Mouse (Mus musculus) neural tube, embryonic 13.5 days (tissue): ENCODE results near the gene Dnajc4. TPM values are rescaled to one million over a fixed set of nuclear protein-coding genes. Genes with fewer than 3 reads are reported as not detected.

Experiments used
- ATAC-seq: fragments of 200-750 bp; cut with Nextera tagmentation; 2 replicates; pipeline ENCODE4 v1.8.0; 2017; ENCODE audit warnings: low read depth, mild to moderate bottlenecking, moderate TSS enrichment, moderate library complexity
- H3K27ac ChIP-seq: fragments of 300-500 bp; sonication (generic); replicated peaks from 2 replicates; pipeline ENCODE4 v1.5.1; 2015; ENCODE audit warnings: moderate library complexity, mild to moderate bottlenecking, inconsistent platforms
- H3K27me3 ChIP-seq: fragments of 300-500 bp; sonication (generic); 2 replicates; pipeline ENCODE4 v1.6.1; 2015; ENCODE audit warnings: mild to moderate bottlenecking, inconsistent platforms
- H3K36me3 ChIP-seq: fragments of 300-500 bp; sonication (generic); 2 replicates; pipeline ENCODE4 v1.6.1; 2015; ENCODE audit warnings: mild to moderate bottlenecking, inconsistent platforms
- H3K4me1 ChIP-seq: fragments of 300-500 bp; sonication (generic); replicated peaks from 2 replicates; pipeline ENCODE4 v1.6.1; 2015; ENCODE audit warnings: inconsistent platforms
- H3K4me2 ChIP-seq: fragments of 300-500 bp; sonication (generic); 2 replicates; pipeline ENCODE4 v1.6.1; 2015; ENCODE audit warnings: inconsistent platforms, mild to moderate bottlenecking, moderate library complexity
- H3K4me3 ChIP-seq: fragments of 300-500 bp; sonication (generic); 2 replicates; pipeline ENCODE4 v1.5.1; 2015; ENCODE audit warnings: mild to moderate bottlenecking, inconsistent platforms
- H3K9ac ChIP-seq: fragments of 300-500 bp; sonication (generic); 2 replicates; pipeline ENCODE4 v1.6.1; 2015; ENCODE audit warnings: moderate library complexity, mild to moderate bottlenecking, inconsistent platforms
- H3K9me3 ChIP-seq: fragments of 300-500 bp; sonication (generic); 2 replicates; pipeline ENCODE4 v1.6.1; 2016; ENCODE audit warnings: inconsistent platforms
- WGBS: fragments of 180-500 bp; shearing (Covaris S2); methylation state at CpG from one replicate; pipeline ENCODE4 v1.1.7; 2015; 5-methylcytosine and 5-hydroxymethylcytosine counted together
- polyA plus RNA-seq: library from polyadenylated mRNA; unstranded; fragments of >200 nt; fragmentation: Nextera tagmentation; extraction: Ambion mirVana; gene quantifications from 2 replicates; pipeline ENCODE4 v1.2.1, GENCODE M21; 2015

Dnajc4 gene
- polyA plus RNA-seq, result 21.5 and 23.0 TPM in 2 replicates

DNA sequence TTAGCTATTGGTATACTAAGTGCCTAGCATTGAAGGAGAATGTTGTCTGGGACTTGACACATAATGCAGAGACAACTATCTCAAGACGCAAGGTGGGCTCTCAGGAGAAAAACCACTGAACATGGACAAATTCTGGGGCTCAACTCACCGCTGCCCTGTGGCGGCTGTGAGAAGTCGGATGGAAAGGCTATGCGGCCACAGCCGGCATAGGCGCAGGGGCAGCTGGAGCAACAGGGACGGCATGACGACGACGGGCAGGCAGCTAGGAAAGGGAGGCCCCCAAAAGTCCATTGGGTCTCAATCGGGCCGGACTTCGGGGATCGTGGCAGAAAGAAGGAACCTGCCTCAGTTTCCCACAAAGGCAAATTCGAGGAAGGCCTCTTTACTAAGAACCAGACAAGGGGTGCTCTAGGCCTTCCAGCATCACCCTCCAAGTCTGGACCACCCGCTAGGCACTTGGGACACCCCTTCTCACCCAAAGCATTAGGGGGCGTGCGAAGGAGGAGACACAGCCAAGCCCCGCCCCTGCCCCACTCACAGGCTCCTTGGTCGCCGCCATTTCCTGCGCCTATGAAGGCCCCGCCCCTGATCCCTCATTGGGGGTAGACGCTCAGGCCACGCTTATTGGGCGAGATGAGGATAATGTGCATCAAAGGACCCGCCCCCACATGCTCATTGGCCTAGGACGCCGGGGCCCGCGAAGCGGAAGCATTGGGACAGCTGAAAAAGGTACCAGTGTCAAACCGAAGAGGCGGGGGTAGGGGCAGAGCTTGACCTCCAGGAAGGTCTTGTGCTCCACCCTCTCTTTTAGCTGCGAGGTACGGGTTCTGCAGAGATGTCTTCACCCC lies at the start of gene Dnajc4:
Gene Dnajc4 (minus strand): TSS at position 562 of the 848 bp plus-strand sequence.
- peak within 1 kb of the TSS; percentile 56 for H3K4me3 ChIP-seq
- H3K27me3 ChIP-seq, result no peaks in the 10 kb centered on the region
- H3K9me3 ChIP-seq, result no peaks in the 10 kb centered on the region
- H3K4me1 ChIP-seq, result peaks cover 57% of the 10 kb centered on the region
- 2% methylated on average over 37 of the region's 37 CpGs for WGBS
- peak within 1 kb of the TSS; percentile 95 for H3K4me2 ChIP-seq
- H3K36me3 ChIP-seq, result no peaks in the 10 kb centered on the region
- peak within 1 kb of the TSS; percentile 54 for H3K27ac ChIP-seq
- H3K9ac ChIP-seq, result peak within 1 kb of the TSS; percentile 78
- peak; percentile 94 for ATAC-seq

- 97% methylated on average over 2 of the region's 2 CpGs for WGBS
- no peaks in the 10 kb centered on the region for H3K9me3 ChIP-seq
- 0 out of 2 replicates have a peak overlapping the region, but pooled peaks have one; percentile 95 for H3K27ac ChIP-seq
- no peak overlapping the region for H3K4me3 ChIP-seq
- no peak overlapping the region for H3K9ac ChIP-seq
- H3K4me1 ChIP-seq, result peaks cover 36% of the 10 kb centered on the region
- no peaks in the 10 kb centered on the region for H3K27me3 ChIP-seq
- peak overlapping the region; percentile 75 for H3K4me2 ChIP-seq
- no peaks in the 10 kb centered on the region for H3K36me3 ChIP-seq
- no peak for ATAC-seq
These were observed 48.8 kb upstream of the Dnajc4 start for GRCm38 (mm10) chr19:7041171-7041570.

- 29% methylated on average over 13 of the region's 13 CpGs for WGBS
- Histone ChIP-seq H3K9ac (peak overlapping the region; percentile 82), H3K4me1 (peaks cover 36% of the 10 kb centered on the region), H3K9me3 (no peaks in the 10 kb centered on the region), H3K4me3 (peak overlapping the region; percentile 47), H3K27ac (peak overlapping the region; percentile 95), H3K4me2 (peak overlapping the region; percentile 75), H3K27me3 (no peaks in the 10 kb centered on the region), H3K36me3 (0 out of 2 replicates have a peak, but pooled peaks cover 1% of the 10 kb centered on the region)
- ATAC-seq, result peak; percentile 2
These were observed 48.3 kb upstream of the Dnajc4 start for GRCm38 (mm10) chr19:7040637-7041130.

DNA sequence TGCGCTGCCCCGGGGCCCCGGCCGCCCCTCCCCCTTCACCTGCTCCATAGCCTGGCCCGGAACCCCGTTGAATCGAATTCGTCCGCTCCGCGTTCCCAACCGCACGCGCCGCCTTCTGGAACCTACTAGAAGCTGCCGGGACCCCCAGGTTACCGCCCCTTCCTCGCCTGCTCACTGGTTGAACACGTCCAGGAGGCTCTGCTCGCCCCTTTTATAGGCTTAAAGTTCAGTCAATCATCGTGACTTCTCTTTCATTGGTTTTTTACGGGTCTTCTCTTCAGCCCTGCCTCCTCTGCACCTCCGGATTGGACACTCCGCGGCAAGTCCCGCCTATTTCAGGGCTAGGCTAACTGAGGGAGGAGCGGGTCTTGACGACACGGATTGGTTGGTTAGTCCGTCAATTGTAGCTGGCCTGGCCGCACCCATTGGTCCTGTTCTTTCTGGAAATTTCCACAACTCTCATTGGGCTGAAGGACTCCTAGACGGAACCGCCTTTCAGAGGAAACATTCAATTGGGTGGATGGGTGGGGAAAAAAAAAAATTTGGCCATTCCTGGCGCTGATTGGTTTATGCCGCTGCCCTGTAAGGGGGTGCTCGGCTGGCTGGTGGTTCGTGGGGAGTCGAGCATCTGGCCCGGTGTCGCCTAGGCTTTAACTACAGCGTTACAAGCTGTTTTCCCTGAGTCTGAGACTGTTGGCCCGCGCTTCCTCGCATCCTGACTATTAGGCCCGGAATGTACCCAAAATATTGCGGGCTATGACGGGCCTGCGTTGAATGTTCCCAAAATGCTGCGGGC lies 47.7 kb upstream of the Dnajc4 start, which contains the start of gene Stip1:
Gene Stip1 (minus strand): TSS at position 127 of the 796 bp plus-strand sequence.
- peak within 1 kb of the TSS; percentile 95 for H3K9ac ChIP-seq
- H3K27me3 ChIP-seq, result no peaks in the 10 kb centered on the region
- H3K9me3 ChIP-seq, result no peaks in the 10 kb centered on the region
- H3K36me3 ChIP-seq, result peaks cover 8% of the 10 kb centered on the region
- peak within 1 kb of the TSS; percentile 79 for H3K4me3 ChIP-seq
- peak within 1 kb of the TSS; percentile 77 for H3K4me2 ChIP-seq
- H3K27ac ChIP-seq, result peak within 1 kb of the TSS; percentile 95
- under 1% methylated on average over 49 of the region's 49 CpGs for WGBS
- peaks cover 36% of the 10 kb centered on the region for H3K4me1 ChIP-seq
- ATAC-seq, result peak; percentile 99

DNA sequence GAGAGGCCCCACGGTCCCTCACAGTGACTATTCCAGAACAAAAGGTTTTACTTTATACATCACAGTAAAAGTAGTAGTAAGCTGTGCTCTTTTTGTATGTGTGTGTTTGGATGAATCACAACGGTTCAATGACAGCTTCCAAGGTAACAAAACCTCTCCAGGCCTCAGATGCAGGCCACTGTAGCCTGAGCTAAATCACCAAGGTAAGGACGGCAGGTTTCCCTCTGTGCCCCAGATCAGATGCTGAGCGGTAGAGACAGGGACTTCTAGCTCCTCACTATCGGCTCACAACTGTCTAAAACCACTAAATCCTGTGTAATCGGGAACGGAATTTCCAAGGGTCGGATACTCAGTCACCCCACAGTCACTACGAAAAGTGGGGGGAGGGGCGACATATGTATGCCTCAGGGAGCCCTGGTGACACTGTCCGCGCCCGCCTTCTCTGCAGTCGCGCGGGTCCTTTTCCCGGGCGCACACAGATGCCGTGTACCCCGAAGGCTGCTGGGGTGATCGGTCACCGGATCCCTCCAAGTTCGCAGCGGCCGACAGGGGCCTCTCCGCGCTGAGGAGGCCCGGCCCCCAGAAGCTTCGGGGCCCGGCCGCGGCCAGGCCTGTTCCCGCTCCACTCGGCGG lies 46.8 kb upstream of the Dnajc4 start:
- Histone ChIP-seq H3K4me2 (peak overlapping the region; percentile 77), H3K4me1 (peaks cover 36% of the 10 kb centered on the region), H3K4me3 (peak overlapping the region; percentile 79), H3K27ac (peak overlapping the region; percentile 93), H3K36me3 (peaks cover 15% of the 10 kb centered on the region), H3K27me3 (no peaks in the 10 kb centered on the region), H3K9me3 (no peaks in the 10 kb centered on the region), H3K9ac (peak overlapping the region; percentile 95)
- 2% methylated on average over 35 of the region's 35 CpGs for WGBS
- peak; percentile 30 for ATAC-seq

DNA sequence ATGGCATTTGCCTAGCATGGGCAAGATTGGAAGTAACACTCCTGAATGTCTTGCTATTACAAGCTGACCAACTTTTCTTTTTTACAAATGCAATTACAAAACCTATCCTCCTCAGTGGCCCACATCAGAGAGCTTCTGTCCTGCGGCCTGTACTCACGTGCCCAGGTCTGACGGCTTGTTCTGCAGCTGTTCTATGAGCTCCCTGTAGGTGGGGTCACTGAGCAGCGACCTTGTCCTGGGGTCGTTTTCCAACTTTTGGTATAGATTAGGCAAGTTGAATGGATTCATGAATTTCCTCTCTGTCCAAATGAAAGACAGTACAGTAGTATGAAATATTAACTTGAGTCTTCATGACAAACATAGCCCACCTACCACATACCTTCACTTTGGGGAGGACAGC lies 41.6 kb upstream of the Dnajc4 start:
- H3K36me3 ChIP-seq, result peaks cover 65% of the 10 kb centered on the region
- no peaks in the 10 kb centered on the region for H3K9me3 ChIP-seq
- no peak for ATAC-seq
- H3K9ac ChIP-seq, result no peak overlapping the region
- H3K4me3 ChIP-seq, result no peak overlapping the region
- no peak overlapping the region for H3K4me2 ChIP-seq
- no peaks in the 10 kb centered on the region for H3K27me3 ChIP-seq
- no peak overlapping the region for H3K27ac ChIP-seq
- H3K4me1 ChIP-seq, result peaks cover 28% of the 10 kb centered on the region
- WGBS, result 93% methylated on average over 5 of the region's 5 CpGs

- Histone ChIP-seq H3K36me3 (peaks cover 97% of the 10 kb centered on the region), H3K27ac (no peak overlapping the region), H3K4me1 (no peaks in the 10 kb centered on the region), H3K9ac (no peak overlapping the region), H3K27me3 (no peaks in the 10 kb centered on the region), H3K4me3 (no peak overlapping the region), H3K4me2 (no peak overlapping the region), H3K9me3 (no peaks in the 10 kb centered on the region)
- 97% methylated on average over 5 of the region's 5 CpGs for WGBS
- ATAC-seq, result no peak
These were observed 37.2 kb upstream of the Dnajc4 start for GRCm38 (mm10) chr19:7029531-7029930.

DNA sequence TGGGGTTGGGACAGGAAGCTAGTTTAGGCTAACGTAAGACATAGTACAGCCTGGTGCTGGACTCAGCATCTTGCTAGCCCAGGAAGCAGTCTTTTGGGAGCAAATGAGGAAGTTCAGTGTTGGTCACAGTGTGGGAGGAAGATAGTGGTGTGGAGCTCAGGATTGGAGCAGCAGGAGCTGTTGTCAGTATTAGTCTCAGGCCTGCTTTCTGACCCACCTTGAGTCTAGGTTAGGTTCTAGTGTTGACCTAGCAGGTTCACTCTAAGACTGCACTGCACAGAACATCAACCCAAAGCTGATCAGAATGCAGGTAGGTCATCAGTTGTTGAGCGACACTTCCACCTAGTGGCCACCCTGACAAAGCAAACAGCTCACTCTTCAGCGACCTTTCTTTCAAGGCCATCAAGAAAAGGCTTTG lies 27.9 kb upstream of the Dnajc4 start:
- Histone ChIP-seq H3K27ac (no peak overlapping the region), H3K4me3 (no peak overlapping the region), H3K9ac (no peak overlapping the region), H3K4me2 (no peak overlapping the region), H3K4me1 (no peaks in the 10 kb centered on the region), H3K27me3 (no peaks in the 10 kb centered on the region), H3K9me3 (no peaks in the 10 kb centered on the region), H3K36me3 (peaks cover 86% of the 10 kb centered on the region)
- ATAC-seq, result peak; percentile 50
- WGBS, result 62% methylated on average over 3 of the region's 3 CpGs

GRCm38 (mm10) chr19:7019191-7019590 lies 26.8 kb upstream of the Dnajc4 start, which contains the start of gene Fermt3:
Fermt3 (minus strand) TSS chr19:7019469.
- no peaks in the 10 kb centered on the region for H3K9me3 ChIP-seq
- H3K9ac ChIP-seq, result no peak within 1 kb of the TSS
- peaks cover 75% of the 10 kb centered on the region for H3K36me3 ChIP-seq
- ATAC-seq, result no peak
- no peak within 1 kb of the TSS for H3K4me2 ChIP-seq
- H3K27me3 ChIP-seq, result no peaks in the 10 kb centered on the region
- no peaks in the 10 kb centered on the region for H3K4me1 ChIP-seq
- whole genome bisulfite sequencing, result 91% methylated on average over 5 of the region's 5 CpGs
- H3K4me3 ChIP-seq, result no peak within 1 kb of the TSS
- H3K27ac ChIP-seq, result no peak within 1 kb of the TSS

DNA sequence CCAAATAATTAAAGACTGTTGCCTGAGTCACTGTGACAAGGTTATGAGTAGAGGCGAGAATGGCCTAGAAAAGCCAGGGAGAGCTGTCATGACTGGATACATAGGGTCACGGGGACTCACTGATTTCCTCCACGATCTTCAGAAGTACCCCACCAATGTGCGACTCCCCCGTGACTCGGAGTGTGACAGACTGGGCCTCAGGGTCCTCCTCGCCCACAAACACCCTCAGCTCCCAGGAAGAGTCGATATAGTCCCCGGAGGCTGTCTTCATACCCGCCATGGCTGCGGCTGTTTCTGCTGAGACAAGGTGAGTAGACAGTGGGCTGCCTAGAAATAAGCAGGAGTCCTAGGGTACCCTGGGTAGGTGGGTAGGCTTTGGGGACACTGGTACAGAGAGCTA lies 26.2 kb upstream of the Dnajc4 start:
- no peaks in the 10 kb centered on the region for H3K9me3 ChIP-seq
- ATAC-seq, result no peak
- no peaks in the 10 kb centered on the region for H3K4me1 ChIP-seq
- H3K27ac ChIP-seq, result no peak overlapping the region
- H3K36me3 ChIP-seq, result peaks cover 70% of the 10 kb centered on the region
- no peak overlapping the region for H3K4me3 ChIP-seq
- no peaks in the 10 kb centered on the region for H3K27me3 ChIP-seq
- no peak overlapping the region for H3K9ac ChIP-seq
- 92% methylated on average over 11 of the region's 11 CpGs for WGBS
- H3K4me2 ChIP-seq, result no peak overlapping the region

DNA sequence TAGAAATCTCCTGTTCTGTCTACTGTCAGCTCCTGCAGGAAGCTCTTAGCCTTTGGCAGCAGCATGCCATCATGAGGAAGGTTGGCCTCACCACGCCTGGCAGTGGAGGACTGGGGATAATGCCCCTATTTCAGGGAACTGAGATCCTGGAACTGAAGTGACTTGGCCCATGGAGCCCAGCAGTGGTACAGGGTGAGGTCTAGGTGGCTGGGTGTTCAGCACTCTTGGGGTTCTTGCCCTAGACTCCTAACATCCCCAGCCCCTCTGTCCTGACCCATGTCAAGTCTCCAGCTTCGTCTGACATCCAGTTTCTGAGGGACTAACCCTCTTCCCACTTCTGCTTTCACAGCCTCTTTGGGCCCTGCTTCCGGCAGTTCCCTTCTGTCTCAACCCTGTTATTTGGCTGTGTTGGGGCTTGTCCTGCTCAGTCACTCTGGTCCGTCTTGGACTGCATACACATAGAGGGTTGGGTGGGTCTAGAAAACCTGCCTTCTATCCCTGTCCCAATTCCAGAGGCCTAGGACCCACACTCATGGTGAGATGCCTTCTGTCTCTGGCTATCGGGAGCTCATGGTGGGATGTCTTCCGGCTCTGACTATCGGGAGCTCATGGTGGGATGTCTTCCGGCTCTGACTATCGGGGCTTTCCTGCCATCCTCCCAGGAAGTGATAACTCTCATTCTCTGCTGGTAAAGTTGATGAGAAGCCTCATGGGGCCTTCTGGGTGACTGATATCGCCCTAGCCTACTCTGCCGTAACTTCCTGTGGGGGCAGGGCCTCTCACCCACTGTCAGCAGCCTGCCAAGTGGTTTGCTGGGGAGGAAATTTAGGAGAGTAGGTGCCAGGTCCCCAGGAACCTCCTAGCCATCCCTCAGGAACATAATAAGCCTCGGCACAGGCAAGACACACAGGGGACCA lies 25.4 kb upstream of the Dnajc4 start:
- no peak overlapping the region for H3K27ac ChIP-seq
- ATAC-seq, result no peak
- H3K9ac ChIP-seq, result no peak overlapping the region
- 81% methylated on average over 12 of the region's 12 CpGs for WGBS
- no peaks in the 10 kb centered on the region for H3K27me3 ChIP-seq
- peaks cover 66% of the 10 kb centered on the region for H3K36me3 ChIP-seq
- no peaks in the 10 kb centered on the region for H3K9me3 ChIP-seq
- H3K4me3 ChIP-seq, result no peak overlapping the region
- H3K4me2 ChIP-seq, result no peak overlapping the region
- no peaks in the 10 kb centered on the region for H3K4me1 ChIP-seq
